Mouse (Mus musculus): ENCODE data around the gene Polr3h.
A peak's percentile ranks its signal among the peaks of the same experiment; 100 is the strongest.

The Polr3h gene

GRCm38 (mm10) chr15:81949476-81950131 is 23.6 kb upstream of the Polr3h start:
- DNase-seq (ENCODE audit: low spot score in 2 of 2), result no peak

GRCm38 (mm10) chr15:81949076-81949475 is 23.0 kb upstream of the Polr3h start:
- no peak for DNase-seq (ENCODE audit: low spot score in 2 of 2)

DNA sequence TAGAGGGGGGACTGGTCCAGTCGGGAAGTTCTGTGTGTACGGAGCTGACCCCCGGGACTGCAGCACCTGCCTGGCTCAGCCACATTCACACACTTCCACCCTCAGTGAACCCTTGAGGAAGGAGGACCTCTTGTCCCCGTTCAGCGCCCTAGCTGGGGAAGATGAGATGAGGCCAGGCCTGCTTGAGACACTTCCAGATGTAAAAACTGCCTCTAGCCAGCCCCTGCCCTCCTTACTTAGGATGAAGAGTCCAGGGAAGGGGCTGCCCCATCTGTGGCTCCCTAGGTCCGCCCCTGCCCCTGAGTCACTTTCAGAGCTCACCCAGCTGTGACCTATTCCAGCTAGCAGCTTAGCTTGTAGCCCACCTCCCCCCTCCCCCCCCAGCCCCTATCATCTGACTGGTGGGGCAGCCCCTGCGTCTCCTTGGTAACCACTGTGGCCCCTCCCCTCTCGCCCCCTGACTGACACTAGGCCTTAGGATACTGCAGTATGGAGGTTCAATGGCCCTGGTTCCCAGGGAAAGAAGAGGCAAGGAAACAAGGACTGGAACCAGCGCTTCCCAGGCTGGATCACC is 17.2 kb upstream of the Polr3h start:
- DNase-seq (ENCODE audit: low spot score in 2 of 2), result no peak

DNA sequence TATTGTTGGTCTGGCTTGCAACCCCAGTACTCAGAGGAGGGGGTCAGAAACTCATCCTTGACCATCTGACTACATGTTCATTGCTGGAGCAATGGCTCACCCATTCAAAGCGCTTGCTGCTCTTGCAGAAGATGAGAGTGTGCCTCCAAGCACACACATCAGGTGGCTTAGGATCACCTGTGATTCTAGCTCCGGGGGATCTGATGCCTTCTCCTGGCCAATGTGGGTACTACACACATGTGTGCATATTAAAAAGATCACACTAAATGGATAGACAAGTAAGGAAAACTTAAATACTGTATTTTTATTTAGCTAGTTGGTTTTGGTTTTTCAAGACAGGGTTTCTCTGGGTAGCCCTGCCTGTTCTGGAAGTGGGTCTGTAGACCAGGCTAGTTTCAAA is 15.0 kb upstream of the Polr3h start:
- DNase-seq (ENCODE audit: low spot score in 2 of 2), result no peak

DNA sequence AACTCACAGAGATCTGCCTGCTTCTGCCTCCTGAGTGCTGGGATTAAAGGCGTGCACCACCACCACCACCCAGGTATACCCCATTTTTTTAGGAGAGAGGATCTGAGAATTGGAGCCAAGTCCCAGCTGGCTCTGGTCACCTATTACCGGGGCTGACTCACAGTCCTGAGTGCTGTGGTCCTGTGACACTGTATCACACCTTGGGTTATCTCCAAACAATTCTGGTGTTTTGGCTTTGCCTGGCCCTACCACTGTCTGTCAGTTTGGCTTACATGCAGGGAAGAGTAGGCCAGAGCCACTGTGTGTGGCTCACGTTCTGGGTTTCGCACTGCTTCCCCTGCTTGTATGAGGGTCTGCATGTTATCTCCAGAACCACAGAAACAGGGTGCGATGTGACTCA is 14.2 kb upstream of the Polr3h start:
- no peak for DNase-seq (ENCODE audit: low spot score in 2 of 2)

- DNase-seq (ENCODE audit: low spot score in 2 of 2), result no peak
Measured at GRCm38 (mm10) chr15:81939774-81940173, 13.7 kb upstream of the Polr3h start.

GRCm38 (mm10) chr15:81939157-81939715 is 13.2 kb upstream of the Polr3h start:
- DNase-seq (ENCODE audit: low spot score in 2 of 2), result no peak

- DNase-seq (ENCODE audit: low spot score in 2 of 2), result no peak
Measured at GRCm38 (mm10) chr15:81938246-81938645, 12.2 kb upstream of the Polr3h start.

DNA sequence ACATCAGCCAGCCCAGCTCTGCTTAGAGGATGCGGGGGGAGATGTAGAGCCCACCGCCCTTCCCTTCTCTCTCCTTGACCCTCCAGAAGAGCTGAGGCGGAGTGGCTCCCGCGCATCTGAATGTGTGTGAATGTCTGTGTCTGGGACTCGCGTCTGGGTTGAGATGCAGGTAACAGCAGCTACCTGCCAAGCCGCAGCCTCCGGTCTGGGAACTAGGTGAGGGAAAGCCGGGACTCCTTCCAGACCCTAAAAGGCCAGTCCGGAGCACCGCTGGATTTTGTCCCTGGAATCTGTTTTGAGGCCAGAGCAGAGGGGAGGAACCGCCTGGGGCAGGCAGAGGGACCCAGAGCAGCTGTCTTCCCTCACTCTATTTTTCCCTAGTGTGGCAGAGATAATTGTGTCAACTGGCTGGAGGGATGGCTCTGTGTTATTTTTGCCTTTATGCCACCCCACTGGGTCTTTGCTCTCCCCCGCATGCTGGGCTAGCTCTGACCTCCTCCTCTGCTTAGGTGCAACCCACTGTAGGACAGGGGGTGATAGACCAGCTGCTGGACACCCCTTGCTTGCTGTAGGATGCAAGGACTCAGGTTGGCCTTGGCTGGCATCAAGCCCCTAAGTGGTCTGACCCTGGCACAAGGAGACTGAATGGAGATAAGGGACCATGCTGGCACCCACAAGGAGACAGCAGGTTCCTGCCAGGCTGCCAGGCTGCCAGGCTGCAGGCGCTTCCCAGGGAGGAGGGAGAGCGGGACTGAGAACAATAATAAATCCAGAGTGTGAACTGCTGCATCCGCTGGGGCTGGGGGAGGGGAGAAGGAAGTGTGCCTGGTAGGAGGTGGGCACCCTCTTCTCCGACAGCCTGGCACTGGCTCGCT is 11.3 kb upstream of the Polr3h start:
- DNase-seq (ENCODE audit: low spot score in 2 of 2), result peak; percentile 65 to 81

DNA sequence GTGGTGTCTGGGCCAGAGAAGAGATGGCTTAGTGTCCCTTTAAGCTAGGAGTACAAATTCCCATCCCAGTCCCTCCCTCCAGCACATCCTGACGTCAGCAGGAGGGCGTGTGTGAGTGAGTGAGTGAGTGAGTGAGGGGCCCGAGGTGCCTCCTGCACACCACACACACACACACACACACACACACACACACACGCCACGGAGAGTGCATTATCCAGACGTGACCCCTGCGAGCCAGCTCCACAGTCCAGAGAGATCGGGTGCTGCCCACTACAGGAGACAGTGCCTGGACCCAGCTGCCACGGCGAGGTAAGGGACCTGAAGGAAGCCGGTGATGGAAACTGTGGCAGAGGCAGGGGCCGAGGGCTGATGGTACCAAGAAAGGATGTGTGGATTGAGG is 10.6 kb upstream of the Polr3h start, which contains the start of gene Csdc2:
TSS of gene Csdc2 (plus strand) at position 81 of the 400 bp plus-strand sequence.
- DNase-seq (ENCODE audit: low spot score in 2 of 2), result peak; percentile 53 to 65

- DNase-seq (ENCODE audit: low spot score in 2 of 2), result no peak
Measured at GRCm38 (mm10) chr15:81935869-81936637, 10.0 kb upstream of the Polr3h start.

DNA sequence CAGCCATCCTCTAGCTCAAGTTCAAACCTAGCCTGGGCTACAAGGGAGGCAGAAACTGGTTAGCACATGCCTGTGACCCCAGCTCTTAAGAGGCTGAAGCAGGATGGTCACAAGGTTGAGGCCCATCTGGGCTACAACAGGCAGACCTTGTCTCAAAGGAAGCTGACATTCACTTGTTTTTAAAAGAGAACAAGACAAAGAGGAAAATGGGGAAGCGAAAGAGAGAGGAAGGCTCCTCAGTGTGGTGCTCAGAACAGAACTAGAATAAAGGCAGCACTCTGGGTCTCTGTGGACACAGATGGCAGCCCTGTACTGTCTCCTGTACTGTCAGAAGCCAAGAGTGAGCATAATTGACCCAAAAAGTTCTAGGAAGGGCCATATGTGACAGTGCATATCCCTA is 7.9 kb upstream of the Polr3h start:
- no peak for DNase-seq (ENCODE audit: low spot score in 2 of 2)

GRCm38 (mm10) chr15:81932951-81933470 is 7.0 kb upstream of the Polr3h start:
- peak; percentile 77 to 86 for DNase-seq (ENCODE audit: low spot score in 2 of 2)

GRCm38 (mm10) chr15:81928277-81928676 is 2.2 kb upstream of the Polr3h start:
- no peak for DNase-seq (ENCODE audit: low spot score in 2 of 2)

DNA sequence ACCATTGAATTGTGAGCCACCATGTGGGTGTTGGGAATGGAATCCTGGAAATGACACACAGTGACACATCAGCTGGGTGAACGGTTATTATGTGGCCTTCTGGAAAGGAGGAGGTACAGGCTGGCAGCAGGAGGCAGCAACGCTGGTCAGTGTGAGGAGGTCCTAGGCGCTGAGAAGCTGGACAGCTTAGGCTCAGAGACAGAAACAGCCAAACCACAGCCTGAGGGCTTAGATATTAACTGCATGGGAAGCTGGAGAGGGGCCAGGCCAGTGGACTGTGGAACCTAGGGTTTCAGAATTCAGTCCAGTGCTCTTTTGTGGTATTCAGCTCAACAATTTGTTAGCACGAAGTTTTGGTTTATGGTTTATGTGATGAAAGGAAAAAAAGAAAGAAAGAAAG is 1.7 kb upstream of the Polr3h start:
- no peak for DNase-seq (ENCODE audit: low spot score in 2 of 2)

DNA sequence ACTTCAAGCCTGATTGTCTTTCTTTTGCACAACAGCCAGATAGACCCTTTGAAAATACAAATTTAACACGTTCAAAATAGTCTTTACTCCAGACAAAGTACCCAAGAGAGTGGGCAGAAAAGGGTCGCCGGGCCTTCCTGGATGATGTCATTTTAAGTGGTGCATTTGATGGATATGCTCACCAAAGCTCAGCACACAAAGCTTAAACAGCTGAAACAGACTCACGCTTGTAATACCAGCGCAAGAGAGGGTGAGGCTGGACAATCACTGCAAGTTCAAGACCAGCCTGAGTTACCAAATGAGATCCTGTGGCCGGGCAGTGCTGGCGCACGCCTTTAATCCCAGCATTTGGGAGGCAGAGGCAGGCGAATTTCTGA is 394 bp upstream of the Polr3h start:
- DNase-seq (ENCODE audit: low spot score in 2 of 2), result no peak

DNA sequence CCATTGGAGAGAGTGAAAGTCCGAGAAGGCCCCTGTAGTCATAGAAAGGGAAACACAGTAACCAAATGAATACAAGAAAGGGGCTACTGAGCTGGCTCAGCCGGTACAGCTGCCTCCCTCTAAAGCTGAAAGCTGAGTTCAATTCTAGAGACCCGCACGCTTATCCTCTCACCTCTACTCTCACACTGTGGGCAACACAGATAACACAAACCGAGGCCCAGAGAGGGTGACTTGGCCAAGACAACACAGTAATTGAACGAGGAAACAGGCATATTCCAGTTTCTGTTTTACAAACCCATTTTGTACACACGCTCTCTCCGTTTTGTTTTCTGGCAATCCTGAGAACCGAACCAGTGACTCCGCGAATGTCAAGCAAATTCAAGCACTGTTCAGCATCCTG is 1.1 kb downstream of the Polr3h start:
- DNase-seq (ENCODE audit: low spot score in 2 of 2), result no peak

GRCm38 (mm10) chr15:81921255-81921654 is 4.8 kb downstream of the Polr3h start:
- DNase-seq (ENCODE audit: low spot score in 2 of 2), result no peak

- peak; percentile 43 to 50 for DNase-seq (ENCODE audit: low spot score in 2 of 2)
Measured at GRCm38 (mm10) chr15:81920546-81921217, 5.4 kb downstream of the Polr3h start.

DNA sequence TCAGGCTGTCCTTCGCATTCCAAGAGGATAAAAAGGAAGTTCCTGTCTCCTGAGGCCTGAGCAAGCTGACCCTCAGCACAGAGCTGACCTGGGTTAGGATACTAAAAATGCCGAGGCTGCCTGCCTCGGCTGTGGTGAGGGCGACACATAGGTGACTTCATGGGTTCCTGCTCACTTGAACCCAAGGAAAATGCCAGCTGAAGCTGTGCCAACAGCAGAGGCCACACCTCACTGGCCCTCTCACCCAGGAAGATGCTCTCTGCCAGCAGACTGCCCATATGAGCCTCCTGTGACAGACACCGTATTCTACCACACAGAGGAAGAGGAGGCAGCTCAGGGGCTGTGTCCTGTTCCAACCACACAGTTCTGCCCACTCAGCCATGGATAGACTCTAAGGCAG is 7.0 kb downstream of the Polr3h start:
- no peak for DNase-seq (ENCODE audit: low spot score in 2 of 2)
